Mouse (Mus musculus) neural tube, embryonic 13.5 days (tissue): Measurements from ENCODE around the gene Poln. TPM values are rescaled to one million over a fixed set of nuclear protein-coding genes. Genes with fewer than 3 reads are reported as not detected.

Experiments used
- ATAC-seq: fragments of 200-750 bp; cut with Nextera tagmentation; 2 replicates; pipeline ENCODE4 v1.8.0; 2017; ENCODE audit warnings: low read depth, mild to moderate bottlenecking, moderate TSS enrichment, moderate library complexity
- H3K27ac ChIP-seq: fragments of 300-500 bp; sonication (generic); replicated peaks from 2 replicates; pipeline ENCODE4 v1.5.1; 2015; ENCODE audit warnings: moderate library complexity, mild to moderate bottlenecking, inconsistent platforms
- H3K27me3 ChIP-seq: fragments of 300-500 bp; sonication (generic); 2 replicates; pipeline ENCODE4 v1.6.1; 2015; ENCODE audit warnings: mild to moderate bottlenecking, inconsistent platforms
- H3K36me3 ChIP-seq: fragments of 300-500 bp; sonication (generic); 2 replicates; pipeline ENCODE4 v1.6.1; 2015; ENCODE audit warnings: mild to moderate bottlenecking, inconsistent platforms
- H3K4me1 ChIP-seq: fragments of 300-500 bp; sonication (generic); replicated peaks from 2 replicates; pipeline ENCODE4 v1.6.1; 2015; ENCODE audit warnings: inconsistent platforms
- H3K4me2 ChIP-seq: fragments of 300-500 bp; sonication (generic); 2 replicates; pipeline ENCODE4 v1.6.1; 2015; ENCODE audit warnings: inconsistent platforms, mild to moderate bottlenecking, moderate library complexity
- H3K4me3 ChIP-seq: fragments of 300-500 bp; sonication (generic); 2 replicates; pipeline ENCODE4 v1.5.1; 2015; ENCODE audit warnings: mild to moderate bottlenecking, inconsistent platforms
- H3K9ac ChIP-seq: fragments of 300-500 bp; sonication (generic); 2 replicates; pipeline ENCODE4 v1.6.1; 2015; ENCODE audit warnings: moderate library complexity, mild to moderate bottlenecking, inconsistent platforms
- H3K9me3 ChIP-seq: fragments of 300-500 bp; sonication (generic); 2 replicates; pipeline ENCODE4 v1.6.1; 2016; ENCODE audit warnings: inconsistent platforms
- WGBS: fragments of 180-500 bp; shearing (Covaris S2); methylation state at CpG from one replicate; pipeline ENCODE4 v1.1.7; 2015; 5-methylcytosine and 5-hydroxymethylcytosine counted together
- polyA plus RNA-seq: library from polyadenylated mRNA; unstranded; fragments of >200 nt; fragmentation: Nextera tagmentation; extraction: Ambion mirVana; gene quantifications from 2 replicates; pipeline ENCODE4 v1.2.1, GENCODE M21; 2015

Gene Poln
- polyA plus RNA-seq, 1 experiment from 2014 or later = 0.29 TPM

GRCm38 (mm10) chr5:34185791-34186190, 16.5 kb upstream of the Poln start:
- H3K9me3 ChIP-seq = no peaks in the 10 kb centered on the region
- peak overlapping the region; percentile 96 for H3K4me2 ChIP-seq
- peaks cover 61% of the 10 kb centered on the region for H3K4me1 ChIP-seq
- no peaks in the 10 kb centered on the region for H3K27me3 ChIP-seq
- H3K36me3 ChIP-seq = peaks cover 36% of the 10 kb centered on the region
- H3K9ac ChIP-seq = peak overlapping the region; percentile 85
- H3K4me3 ChIP-seq = peak overlapping the region; percentile 87
- ATAC-seq = no peak
- H3K27ac ChIP-seq = no peak overlapping the region

- no peak for ATAC-seq
- H3K4me3 ChIP-seq = no peak overlapping the region
- peak overlapping the region; percentile 96 for H3K4me2 ChIP-seq
- peaks cover 43% of the 10 kb centered on the region for H3K36me3 ChIP-seq
- H3K9ac ChIP-seq = peak overlapping the region; percentile 53
- H3K27me3 ChIP-seq = no peaks in the 10 kb centered on the region
- H3K4me1 ChIP-seq = peaks cover 61% of the 10 kb centered on the region
- WGBS = 92% methylated on average over 1 of the region's 1 CpGs
- no peaks in the 10 kb centered on the region for H3K9me3 ChIP-seq
- no peak overlapping the region for H3K27ac ChIP-seq
These were observed 15.9 kb upstream of the Poln start for GRCm38 (mm10) chr5:34185051-34185580.

- H3K9me3 ChIP-seq = no peaks in the 10 kb centered on the region
- no peak overlapping the region for H3K9ac ChIP-seq
- peaks cover 59% of the 10 kb centered on the region for H3K4me1 ChIP-seq
- peaks cover 54% of the 10 kb centered on the region for H3K36me3 ChIP-seq
- H3K27me3 ChIP-seq = no peaks in the 10 kb centered on the region
- 86% methylated on average over 3 of the region's 3 CpGs for WGBS
- ATAC-seq = no peak
- H3K4me3 ChIP-seq = no peak overlapping the region
- no peak overlapping the region for H3K4me2 ChIP-seq
- H3K27ac ChIP-seq = no peak overlapping the region
These were observed 14.7 kb upstream of the Poln start for GRCm38 (mm10) chr5:34183976-34184375.

GRCm38 (mm10) chr5:34183156-34183880, 14.1 kb upstream of the Poln start:
- peaks cover 61% of the 10 kb centered on the region for H3K36me3 ChIP-seq
- no peak overlapping the region for H3K27ac ChIP-seq
- no peak for ATAC-seq

GRCm38 (mm10) chr5:34182486-34182885, 13.2 kb upstream of the Poln start:
- peaks cover 69% of the 10 kb centered on the region for H3K36me3 ChIP-seq
- H3K4me2 ChIP-seq = no peak overlapping the region
- 87% methylated on average over 3 of the region's 3 CpGs for WGBS
- no peak overlapping the region for H3K9ac ChIP-seq
- no peak overlapping the region for H3K4me3 ChIP-seq
- peaks cover 50% of the 10 kb centered on the region for H3K4me1 ChIP-seq
- no peaks in the 10 kb centered on the region for H3K27me3 ChIP-seq
- no peaks in the 10 kb centered on the region for H3K9me3 ChIP-seq
- ATAC-seq = no peak
- H3K27ac ChIP-seq = no peak overlapping the region

More at GRCm38 (mm10) chr5:34183156-34183880, 14.1 kb upstream of the Poln start:
- H3K4me1 ChIP-seq = peaks cover 53% of the 10 kb centered on the region
- H3K9ac ChIP-seq = 0 out of 2 replicates have a peak overlapping the region, but pooled peaks have one; percentile 17
- no peak overlapping the region for H3K4me3 ChIP-seq
- no peaks in the 10 kb centered on the region for H3K27me3 ChIP-seq
- H3K4me2 ChIP-seq = no peak overlapping the region
- H3K9me3 ChIP-seq = no peaks in the 10 kb centered on the region
- WGBS = 67% methylated on average over 5 of the region's 5 CpGs

GRCm38 (mm10) chr5:34177821-34178220, 8.6 kb upstream of the Poln start:
- ATAC-seq = no peak
- H3K9me3 ChIP-seq = no peaks in the 10 kb centered on the region
- H3K27me3 ChIP-seq = no peaks in the 10 kb centered on the region
- peaks cover 99% of the 10 kb centered on the region for H3K36me3 ChIP-seq
- peaks cover 11% of the 10 kb centered on the region for H3K4me1 ChIP-seq
- H3K4me2 ChIP-seq = no peak overlapping the region
- no peak overlapping the region for H3K27ac ChIP-seq
- no peak overlapping the region for H3K4me3 ChIP-seq
- 94% methylated on average over 4 of the region's 4 CpGs for WGBS
- H3K9ac ChIP-seq = no peak overlapping the region

GRCm38 (mm10) chr5:34177091-34177490, 7.8 kb upstream of the Poln start:
- H3K9me3 ChIP-seq = no peaks in the 10 kb centered on the region
- H3K4me2 ChIP-seq = no peak overlapping the region
- 98% methylated on average over 2 of the region's 2 CpGs for WGBS
- no peak overlapping the region for H3K4me3 ChIP-seq
- H3K4me1 ChIP-seq = 0 out of 2 replicates have a peak, but pooled peaks cover 3% of the 10 kb centered on the region
- no peak overlapping the region for H3K9ac ChIP-seq
- H3K27ac ChIP-seq = no peak overlapping the region
- peaks cover 97% of the 10 kb centered on the region for H3K36me3 ChIP-seq
- H3K27me3 ChIP-seq = no peaks in the 10 kb centered on the region
- no peak for ATAC-seq

GRCm38 (mm10) chr5:34176691-34177090, 7.4 kb upstream of the Poln start:
- Histone ChIP-seq H3K9me3 (no peaks in the 10 kb centered on the region), H3K9ac (no peak overlapping the region), H3K36me3 (peaks cover 93% of the 10 kb centered on the region), H3K4me2 (no peak overlapping the region), H3K4me3 (no peak overlapping the region), H3K4me1 (no peaks in the 10 kb centered on the region), H3K27me3 (no peaks in the 10 kb centered on the region), H3K27ac (no peak overlapping the region)
- ATAC-seq = no peak
- WGBS = 72% methylated on average over 10 of the region's 10 CpGs

GRCm38 (mm10) chr5:34175403-34175694, 6.1 kb upstream of the Poln start:
- no peak overlapping the region for H3K9ac ChIP-seq
- peaks cover 80% of the 10 kb centered on the region for H3K36me3 ChIP-seq
- WGBS = 21% methylated on average over 5 of the region's 5 CpGs
- peaks cover 4% of the 10 kb centered on the region; the same call in 1 of the 2 replicates for H3K4me1 ChIP-seq
- H3K27me3 ChIP-seq = no peaks in the 10 kb centered on the region
- H3K4me3 ChIP-seq = no peak overlapping the region
- H3K4me2 ChIP-seq = no peak overlapping the region
- H3K27ac ChIP-seq = no peak overlapping the region
- H3K9me3 ChIP-seq = no peaks in the 10 kb centered on the region
- ATAC-seq = no peak

GRCm38 (mm10) chr5:34174550-34175402, 5.5 kb upstream of the Poln start:
- H3K36me3 ChIP-seq = peaks cover 74% of the 10 kb centered on the region
- H3K4me1 ChIP-seq = peaks cover 10% of the 10 kb centered on the region
- H3K9ac ChIP-seq = no peak overlapping the region
- H3K4me2 ChIP-seq = no peak overlapping the region
- H3K4me3 ChIP-seq = no peak overlapping the region
- no peak overlapping the region for H3K27ac ChIP-seq
- WGBS = 60% methylated on average over 5 of the region's 5 CpGs
- no peaks in the 10 kb centered on the region for H3K9me3 ChIP-seq
- ATAC-seq = no peak
- H3K27me3 ChIP-seq = no peaks in the 10 kb centered on the region

- Histone ChIP-seq H3K4me1 (peaks cover 12% of the 10 kb centered on the region), H3K9me3 (no peaks in the 10 kb centered on the region), H3K27me3 (no peaks in the 10 kb centered on the region), H3K36me3 (peaks cover 67% of the 10 kb centered on the region), H3K4me3 (no peak overlapping the region), H3K9ac (no peak overlapping the region), H3K4me2 (no peak overlapping the region), H3K27ac (no peak overlapping the region)
- 90% methylated on average over 2 of the region's 2 CpGs for WGBS
- ATAC-seq = no peak
These were observed 4.8 kb upstream of the Poln start for GRCm38 (mm10) chr5:34174021-34174420.

GRCm38 (mm10) chr5:34170726-34171125, 1.5 kb upstream of the Poln start:
- Histone ChIP-seq H3K27ac (peak overlapping the region; percentile 18), H3K4me1 (peaks cover 31% of the 10 kb centered on the region), H3K9ac (no peak overlapping the region), H3K4me2 (no peak overlapping the region), H3K27me3 (no peaks in the 10 kb centered on the region), H3K9me3 (no peaks in the 10 kb centered on the region), H3K36me3 (peaks cover 34% of the 10 kb centered on the region), H3K4me3 (no peak overlapping the region)
- no peak for ATAC-seq
- WGBS = 76% methylated on average over 4 of the region's 4 CpGs
